Mouse (Mus musculus): ENCODE measurements at regions not wholly inside any gene's neighbourhood (a gene's known extent, or its start where the extent isn't known, plus 50 kb on each side); places are given as distances from the start of the nearest gene placed in this dataset.

DNA sequence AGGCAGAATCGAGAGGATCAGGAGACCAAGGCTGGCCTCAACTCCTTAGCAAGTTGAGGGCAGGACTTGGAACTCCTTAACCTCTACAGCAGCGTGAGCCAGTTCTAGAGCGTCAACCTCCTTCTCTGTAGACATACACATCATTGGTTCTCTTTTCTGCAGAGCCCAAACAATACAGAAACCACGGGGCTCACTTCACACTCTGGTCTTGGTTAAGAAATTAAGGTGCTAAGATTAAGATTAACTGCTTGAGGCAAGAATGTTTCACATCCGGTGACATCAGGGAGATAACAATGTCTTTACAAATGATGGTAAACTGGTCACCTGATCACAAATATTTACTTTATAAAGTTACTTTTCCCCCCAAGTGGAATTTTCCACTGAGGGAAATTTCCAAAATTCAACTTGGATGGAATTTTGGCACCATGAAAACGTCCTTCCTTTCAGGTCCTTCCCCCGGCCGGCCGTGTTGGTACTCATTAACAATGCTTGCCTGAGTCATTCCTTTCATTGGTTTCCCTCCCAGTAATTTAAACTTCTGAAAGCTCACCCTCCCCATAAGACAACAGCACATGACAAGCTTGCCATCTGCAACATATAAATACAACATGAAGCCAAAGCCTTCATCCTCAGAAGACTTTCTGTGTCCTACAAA, 77.3 kb upstream of the Kdm7a start:
- DNase-seq (ENCODE audit: low spot score in 2 of 2) = no peak

DNA sequence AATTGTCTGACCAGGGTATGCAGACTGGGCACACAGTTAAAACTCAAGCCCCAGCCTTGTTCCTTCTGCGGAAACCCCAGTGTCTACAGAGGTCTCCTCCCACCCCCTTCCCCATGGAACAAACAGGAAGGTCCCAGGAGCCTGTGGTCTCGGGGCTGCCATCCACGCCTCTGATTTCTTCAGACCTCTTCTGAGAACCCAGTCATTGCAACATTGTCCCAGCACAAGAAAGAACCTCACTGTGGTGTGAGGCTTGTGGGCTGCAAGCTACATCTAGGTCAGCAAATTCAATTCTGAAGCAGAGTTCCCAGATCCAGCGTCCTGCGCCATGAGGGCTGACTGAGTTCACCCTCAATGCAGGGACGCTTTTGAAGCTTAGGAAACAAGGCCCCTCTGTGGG, 71.7 kb upstream of the Kdm7a start:
- DNase-seq (ENCODE audit: low spot score in 2 of 2) = no peak

DNA sequence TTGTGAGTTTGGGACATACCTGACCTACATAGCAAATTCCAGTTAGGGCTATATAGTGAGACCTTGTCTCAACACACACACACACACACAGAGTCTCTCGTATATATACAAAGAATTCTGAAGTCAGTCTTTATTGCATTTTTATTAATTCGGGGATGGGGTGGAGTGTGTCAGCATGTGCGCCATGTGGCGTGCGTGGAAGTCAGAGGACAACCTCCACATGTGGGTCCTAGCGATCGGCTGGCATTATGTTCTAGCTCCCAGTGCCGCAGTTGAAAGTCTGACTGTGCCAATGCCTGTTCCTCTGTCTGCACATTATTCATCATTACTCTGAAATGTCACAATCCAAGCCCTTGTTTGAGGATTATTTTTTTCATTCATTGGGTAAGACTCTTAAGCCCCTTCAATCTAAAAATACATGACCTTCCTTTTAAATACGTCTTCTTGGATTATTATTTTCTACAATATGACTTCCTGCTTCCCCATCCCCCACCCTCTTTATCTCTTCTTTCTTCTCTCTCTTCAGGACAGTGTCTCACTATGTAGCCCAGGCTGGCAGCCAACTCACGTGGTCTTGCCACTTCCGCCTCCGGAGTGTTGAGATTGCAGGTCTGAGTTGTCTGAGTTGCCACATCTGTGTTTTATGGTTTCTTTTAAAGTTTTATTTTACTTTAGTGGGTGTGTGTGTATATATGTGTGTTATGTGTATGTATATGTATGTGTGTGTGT, 68.3 kb upstream of the Kdm7a start:
- no peak for DNase-seq (ENCODE audit: low spot score in 2 of 2)

DNA sequence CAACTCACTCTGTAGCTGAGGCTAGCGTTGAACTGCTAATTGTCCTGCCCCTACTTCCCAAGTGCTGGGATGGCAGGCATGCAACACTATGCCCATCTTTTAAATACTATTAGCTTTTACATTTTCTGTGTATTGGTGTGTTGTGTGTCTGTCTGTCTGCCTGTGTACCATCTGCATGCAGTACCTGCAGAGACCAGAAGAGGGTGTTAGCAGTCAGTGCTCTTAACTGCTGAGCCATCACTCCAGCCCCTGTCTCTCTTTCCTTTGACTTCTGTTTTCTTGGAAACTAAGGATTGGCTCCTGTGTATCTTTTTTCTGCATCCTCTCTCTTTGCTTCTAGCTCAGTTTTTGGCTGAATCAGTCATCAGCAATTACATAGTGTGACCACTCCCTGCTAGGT, 66.8 kb upstream of the Kdm7a start:
- no peak for DNase-seq (ENCODE audit: low spot score in 2 of 2)

DNA sequence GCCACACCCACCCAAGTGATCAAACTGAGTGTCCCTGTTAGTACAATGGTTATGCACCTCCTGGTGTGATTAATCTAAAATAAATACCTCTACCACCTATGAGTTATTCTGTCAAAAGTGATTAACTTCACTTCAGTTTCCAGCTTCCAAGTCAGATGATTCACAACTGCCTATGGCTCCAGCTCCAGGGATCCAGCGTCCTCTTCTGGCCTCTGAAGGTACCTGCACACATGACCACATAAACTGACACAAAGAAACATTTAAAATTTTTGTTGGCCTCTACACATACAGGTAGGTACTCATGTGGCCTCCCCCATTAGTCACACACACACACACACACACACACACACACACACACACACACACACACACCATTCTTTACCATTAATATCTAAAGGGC, 63.9 kb upstream of the Kdm7a start:
- no peak for DNase-seq (ENCODE audit: low spot score in 2 of 2)

DNA sequence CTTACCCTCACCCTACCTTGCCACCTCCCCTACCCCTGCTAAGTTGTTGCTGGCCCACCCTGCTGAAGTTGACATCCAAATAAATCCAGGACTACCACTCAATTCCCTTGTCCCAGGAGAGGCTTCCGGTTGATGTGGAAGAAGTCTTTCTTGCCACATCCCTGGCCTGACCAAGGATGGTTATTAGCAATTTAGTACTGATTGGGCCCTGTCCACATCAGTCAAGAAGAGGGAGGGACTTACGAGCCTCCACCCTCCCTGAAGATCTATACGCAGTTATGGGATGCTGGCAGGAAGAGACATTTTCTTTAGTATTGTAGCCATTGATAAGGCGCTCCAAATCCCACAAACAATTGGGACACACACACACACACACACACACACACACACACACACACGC, 63.1 kb upstream of the Kdm7a start:
- DNase-seq (ENCODE audit: low spot score in 2 of 2) = no peak

DNA sequence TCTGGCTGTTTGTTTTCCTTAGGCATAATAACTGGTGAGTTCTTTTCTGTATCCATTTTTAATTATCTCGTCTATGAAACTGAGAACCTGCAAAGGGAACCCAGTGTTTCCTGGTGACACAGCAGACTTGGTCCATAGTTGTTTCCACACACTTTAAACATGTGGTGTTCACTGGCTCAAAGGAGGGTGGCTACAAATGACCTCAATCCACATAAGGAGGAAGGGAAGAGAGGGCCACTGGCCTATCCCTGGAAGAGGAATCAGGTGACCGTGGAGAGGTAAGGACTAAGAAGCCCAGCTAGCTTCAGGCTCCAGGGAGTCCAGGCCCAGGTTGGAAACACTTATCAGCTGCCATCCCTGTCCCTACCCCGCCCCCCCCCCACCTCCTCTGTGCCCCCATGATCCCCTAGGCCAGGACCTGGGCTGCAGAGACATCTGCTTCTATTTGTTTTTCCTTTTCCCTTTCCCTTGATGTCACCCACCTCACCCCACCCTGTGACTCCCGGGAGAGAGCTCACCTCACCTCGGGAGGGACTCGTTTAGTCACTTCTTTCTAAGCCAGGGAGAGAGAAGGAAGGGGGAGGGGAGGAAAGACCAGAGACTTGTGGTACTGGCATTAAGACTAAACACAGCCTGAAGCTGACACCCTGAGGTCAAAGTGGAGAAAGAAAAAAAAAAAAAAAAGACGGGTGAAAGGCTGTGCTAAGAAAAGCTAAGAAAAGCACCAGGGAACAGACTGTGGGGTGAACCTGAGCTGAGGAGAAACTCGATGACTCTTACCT, 62.2 kb upstream of the Kdm7a start:
- DNase-seq (ENCODE audit: low spot score in 2 of 2) = no peak

DNA sequence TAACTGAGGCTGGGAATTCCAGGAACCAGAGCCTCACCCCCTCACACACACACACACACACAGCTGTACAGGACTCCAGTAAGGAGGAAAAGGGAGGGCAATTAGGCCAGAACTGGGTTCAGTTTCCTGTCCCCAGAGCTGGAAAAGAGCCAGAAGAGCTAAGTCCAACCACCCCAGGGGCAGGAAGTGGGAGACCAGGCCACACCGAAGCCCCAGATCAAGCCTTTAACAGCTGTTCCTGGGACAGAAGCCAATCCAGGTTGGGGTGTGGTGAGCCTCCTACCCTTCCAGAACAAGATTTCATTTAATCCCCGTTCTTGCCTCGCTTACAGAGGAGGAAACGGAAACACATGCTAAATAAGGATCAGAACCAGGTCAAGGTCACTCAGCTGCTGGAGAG, 58.1 kb upstream of the Kdm7a start:
- no peak for DNase-seq (ENCODE audit: low spot score in 2 of 2)

DNA sequence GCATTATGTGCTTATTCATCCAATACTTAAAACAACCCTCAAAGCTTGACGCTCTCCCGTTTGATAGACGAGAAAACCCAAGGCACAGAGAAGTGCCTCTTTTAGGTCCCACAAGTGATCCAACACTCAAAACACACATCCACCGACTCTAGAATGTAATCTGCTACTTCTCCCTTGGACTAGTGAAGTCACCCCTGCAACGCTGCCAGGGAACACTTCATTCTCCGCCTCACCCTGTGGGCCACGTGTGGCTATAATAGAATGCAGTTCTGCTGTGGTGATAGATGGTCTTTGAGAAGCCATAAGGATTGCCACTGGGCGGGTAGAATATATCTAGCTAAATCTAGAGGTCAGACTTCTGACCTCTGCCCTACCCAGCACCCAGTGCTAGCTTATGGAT, 57.0 kb upstream of the Kdm7a start:
- no peak for DNase-seq (ENCODE audit: low spot score in 2 of 2)

DNA sequence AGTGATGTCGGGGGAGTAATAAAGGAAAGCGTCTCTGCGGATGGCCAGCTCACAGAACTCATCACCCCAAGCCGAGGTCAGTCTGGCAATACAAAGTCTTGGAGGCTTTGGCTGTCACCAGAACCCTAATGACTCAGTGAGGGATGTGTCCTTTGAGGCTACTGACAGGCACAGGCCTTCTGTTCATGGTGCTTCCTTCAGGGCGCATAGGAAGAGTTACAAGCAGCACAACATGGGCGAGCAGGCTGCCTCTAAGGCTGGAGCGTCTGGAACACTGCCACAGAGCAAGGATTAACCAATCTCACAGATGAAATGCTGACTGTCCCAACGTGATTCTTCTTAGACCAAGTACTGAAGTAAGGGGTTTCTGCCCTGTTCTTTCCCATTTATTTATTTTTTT, 55.4 kb upstream of the Kdm7a start:
- DNase-seq (ENCODE audit: low spot score in 2 of 2) = no peak

DNA sequence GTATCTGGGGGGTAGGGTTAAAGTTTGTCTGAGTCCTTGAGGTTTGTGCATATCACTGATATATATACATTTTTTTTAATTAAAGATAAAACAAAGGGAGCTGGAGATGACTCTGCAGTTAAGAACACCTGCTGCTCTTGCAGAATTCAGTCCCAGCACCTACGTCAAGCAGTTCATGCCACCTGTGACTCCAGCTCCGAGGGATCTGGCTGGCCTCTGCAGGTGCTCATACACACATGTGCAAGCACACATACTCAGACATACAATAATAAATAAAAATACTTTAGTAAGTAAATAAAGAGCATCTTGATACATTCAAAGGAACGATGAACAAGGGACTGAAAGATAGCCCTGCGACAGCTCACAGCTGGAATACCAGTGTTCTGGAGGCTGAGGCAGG, 53.9 kb upstream of the Kdm7a start:
- no peak for DNase-seq (ENCODE audit: low spot score in 2 of 2)

DNA sequence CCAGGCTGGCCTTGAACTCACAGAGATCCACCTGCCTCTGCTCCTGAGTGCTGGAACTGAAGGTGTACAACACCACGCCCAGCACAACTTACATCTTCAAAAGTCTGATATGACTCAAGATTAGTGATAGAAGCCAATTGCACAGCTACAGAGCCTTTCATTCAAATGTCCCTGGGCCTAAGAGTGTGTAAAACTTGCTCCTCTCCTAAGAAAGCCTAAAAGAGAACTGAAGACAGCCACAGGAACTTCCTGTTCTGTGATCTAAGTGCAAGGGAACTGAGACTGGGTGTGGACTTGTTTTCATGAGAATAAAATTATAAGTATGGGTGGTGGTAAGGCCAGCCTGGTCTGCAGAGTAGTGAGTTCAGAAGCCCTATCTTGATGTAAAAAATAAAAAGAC, 52.5 kb upstream of the Kdm7a start:
- DNase-seq (ENCODE audit: low spot score in 2 of 2) = no peak

DNA sequence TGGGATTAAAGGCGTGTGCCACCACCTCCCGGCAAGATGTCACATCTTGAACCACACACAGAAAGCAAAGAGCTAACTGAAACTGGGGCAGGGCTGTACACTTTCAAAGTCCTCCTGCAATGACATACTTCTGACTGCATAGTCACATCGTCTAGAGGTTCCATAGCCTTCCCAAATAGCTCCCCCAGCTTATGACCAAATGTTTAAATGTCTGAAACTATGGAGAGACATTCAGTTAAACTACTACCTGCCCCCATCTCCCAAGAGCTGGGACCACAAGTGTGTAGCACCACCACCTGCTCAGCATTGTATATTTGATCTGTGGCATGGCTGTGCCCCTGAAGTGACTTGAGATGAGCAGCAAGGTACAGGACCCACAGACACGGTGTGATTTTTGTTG, 52.1 kb upstream of the Kdm7a start:
- no peak for DNase-seq (ENCODE audit: low spot score in 2 of 2)

DNA sequence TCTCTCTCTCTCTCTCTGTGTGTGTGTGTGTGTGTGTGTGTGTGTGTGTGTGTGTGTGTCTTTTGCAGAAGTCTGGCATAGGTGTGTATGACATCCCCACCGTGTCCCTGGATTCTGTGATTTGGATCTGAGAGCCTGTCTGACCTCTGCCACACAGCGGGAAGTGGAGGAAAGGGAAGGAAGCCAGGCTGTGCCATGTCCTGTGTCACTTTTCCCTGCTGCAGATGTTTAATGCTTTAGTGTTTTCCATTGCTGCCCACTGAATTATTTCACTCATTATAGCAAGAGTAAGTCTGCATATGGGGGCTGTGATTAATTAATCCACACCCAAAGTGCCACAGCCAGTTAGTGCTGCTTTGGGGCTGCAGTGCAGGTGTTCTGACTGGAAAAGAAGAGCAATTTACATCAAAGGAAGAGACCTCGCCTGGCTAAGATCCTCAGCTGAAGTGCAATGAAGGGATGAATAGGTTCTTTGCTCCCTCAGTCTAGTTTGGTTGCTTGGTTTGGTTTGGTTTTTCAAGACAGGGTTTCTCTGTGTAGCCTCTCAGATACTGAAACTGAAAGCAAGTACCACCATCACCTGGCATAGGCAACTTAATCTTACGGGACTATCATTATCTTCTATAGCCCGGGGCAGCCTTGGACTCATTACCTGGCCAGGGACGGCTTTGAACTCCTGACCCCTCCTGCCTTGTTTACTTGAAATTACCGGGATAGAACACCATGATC, 51.2 kb upstream of the Kdm7a start:
- no peak for DNase-seq (ENCODE audit: low spot score in 2 of 2)

DNA sequence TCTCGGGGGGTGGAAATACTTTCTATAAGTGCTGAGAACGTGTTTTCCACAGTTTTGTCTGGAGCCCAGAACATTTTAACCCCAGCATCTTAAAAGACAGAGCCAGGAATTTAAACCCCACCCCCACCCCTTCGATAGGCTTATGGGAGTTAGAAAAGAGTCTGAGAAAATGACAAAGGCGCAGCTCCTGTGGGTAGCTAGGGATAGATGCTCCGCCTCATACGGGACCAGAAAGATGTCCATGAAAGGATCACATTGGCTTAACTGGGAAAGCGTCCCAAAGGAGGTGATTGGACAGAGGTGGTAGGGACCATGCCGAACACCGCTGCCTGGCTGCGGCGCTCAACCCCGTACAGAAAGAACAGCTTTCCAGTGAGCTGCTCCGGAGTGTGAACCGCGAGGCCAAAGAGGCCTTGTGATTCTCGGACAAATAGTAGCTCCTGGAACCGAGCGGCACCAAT, 50.6 kb upstream of the Kdm7a start:
- DNase-seq (ENCODE audit: low spot score in 2 of 2) = peak in 1 of 2 experiments; percentile 37

DNA sequence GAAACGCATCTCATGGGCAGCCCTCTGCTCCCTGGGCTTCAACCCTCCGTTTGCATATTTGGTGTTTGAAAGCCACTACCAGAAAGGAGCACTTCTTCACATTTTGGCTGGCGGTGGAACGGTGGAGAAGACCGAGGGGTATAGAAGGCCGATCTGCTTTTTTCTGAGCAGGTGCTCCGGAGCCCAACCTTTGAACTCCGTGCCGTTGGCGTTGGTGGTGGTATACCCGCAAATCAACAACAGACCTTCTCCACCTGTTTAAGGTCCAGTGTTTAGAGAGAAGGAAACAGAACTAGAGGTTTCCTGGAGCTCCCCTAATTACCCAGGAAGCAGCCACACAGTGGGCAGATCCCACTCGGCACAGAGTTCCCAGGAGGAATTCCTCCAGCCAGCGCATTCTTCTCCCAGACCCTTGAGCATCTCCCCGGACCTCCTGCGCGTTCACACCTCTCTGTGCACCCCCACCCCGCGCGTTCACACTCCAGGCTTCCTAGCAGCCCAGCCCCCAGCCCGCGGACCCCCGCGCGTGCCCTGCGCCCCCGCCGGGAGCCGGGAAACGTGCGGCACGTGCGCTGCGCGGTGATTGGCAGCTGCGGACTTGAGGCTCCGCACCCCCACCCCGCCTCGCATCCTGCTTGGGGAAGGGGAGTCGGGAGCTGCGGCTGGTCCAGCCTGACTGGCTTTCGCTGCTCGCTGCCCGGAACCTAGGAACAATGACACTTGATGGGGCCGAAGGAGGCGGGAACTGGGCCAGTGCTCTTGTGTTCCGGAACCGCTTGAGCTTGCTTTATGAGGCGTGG, 49.9 kb upstream of the Kdm7a start:
- DNase-seq (ENCODE audit: low spot score in 2 of 2) = peak; percentile 30 to 60

Measured in cerebellum, postnatal 4 days (tissue).